Mouse (Mus musculus): ENCODE data around the gene Oog4. TPM values are rescaled to one million over a fixed set of nuclear protein-coding genes. Genes with fewer than 3 reads are reported as not detected.
A peak's percentile ranks its signal among the peaks of the same experiment; 100 is the strongest.
"Not testable (repeated sequence)": the region's sequence is repeated elsewhere in the genome, so short reads cannot be mapped to it uniquely, and the experiment has no call there.

Gene Oog4
- polyA plus RNA-seq (2015; fragmentation: Nextera tagmentation; extraction: Ambion mirVana) = not detected in 2 replicates

DNA sequence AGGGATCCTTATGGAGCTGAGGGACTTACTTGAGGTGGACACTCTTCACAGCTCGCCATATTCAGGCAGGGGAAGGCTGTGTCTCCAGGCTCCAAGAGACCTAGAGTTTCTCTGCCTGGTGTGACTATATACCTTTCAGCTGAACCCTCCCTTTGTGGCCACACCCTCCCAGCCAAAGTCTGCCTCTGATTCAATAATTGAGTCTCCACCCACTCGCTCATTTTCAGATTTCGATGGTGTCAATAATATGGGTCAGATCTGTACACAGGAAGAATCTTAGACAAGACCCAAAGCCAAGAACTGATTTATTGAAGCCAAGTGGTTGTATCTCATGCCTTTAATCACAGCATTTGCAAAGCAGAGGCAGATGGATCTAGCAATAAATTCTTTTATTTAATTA is at the start of gene Oog4:
Gene Oog4 (minus strand): TSS at position 101 of the 400 bp plus-strand sequence.
- no peaks in the 10 kb centered on the region for H3K27me3 ChIP-seq (ENCODE audit: insufficient read depth, low read length)
- 86% methylated on average over 3 of the region's 3 CpGs for WGBS
- ATAC-seq (ENCODE audit: low FRiP score, low TSS enrichment) = no peak
- no peaks in the 10 kb centered on the region for H3K36me3 ChIP-seq (ENCODE audit: insufficient read depth, low read length)
- no peak within 1 kb of the TSS for H3K27ac ChIP-seq (ENCODE audit: low read length)
- no peak within 1 kb of the TSS for H3K4me3 ChIP-seq (ENCODE audit: low read length)
- no peak within 1 kb of the TSS for H3K9ac ChIP-seq (replicated peaks; ENCODE audit: low read length)
- H3K4me2 ChIP-seq (replicated peaks; ENCODE audit: low read depth, low read length) = no peak within 1 kb of the TSS
- no peaks in the 10 kb centered on the region for H3K4me1 ChIP-seq (ENCODE audit: insufficient read depth, low read length)
- no peaks in the 10 kb centered on the region for H3K9me3 ChIP-seq (ENCODE audit: low read length)

DNA sequence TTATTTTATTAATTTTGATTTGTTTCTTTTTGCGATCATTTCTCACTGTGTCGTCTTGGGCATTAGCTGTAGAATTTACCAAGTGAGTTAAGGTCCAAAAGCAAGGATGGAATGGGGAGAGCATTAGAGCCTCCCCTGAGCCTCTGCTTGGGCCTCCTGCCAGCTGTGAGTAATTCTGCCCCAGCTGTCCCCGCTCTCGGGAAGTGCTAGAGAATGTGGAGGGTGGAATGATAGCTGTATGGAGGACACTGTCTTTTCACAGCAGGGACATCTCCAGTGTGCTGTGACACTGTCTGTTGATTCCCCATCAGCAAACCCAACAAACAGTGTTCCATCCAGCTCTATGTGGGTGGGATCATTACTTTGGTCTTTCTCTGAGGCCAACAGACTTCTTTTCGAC is 23.4 kb downstream of the Oog4 start:
- not testable (repeated sequence) for H3K4me1 ChIP-seq (ENCODE audit: insufficient read depth, low read length); H3K27me3 ChIP-seq (ENCODE audit: insufficient read depth, low read length); H3K4me3 ChIP-seq (ENCODE audit: low read length); H3K9me3 ChIP-seq (ENCODE audit: low read length); H3K36me3 ChIP-seq (ENCODE audit: insufficient read depth, low read length); H3K9ac ChIP-seq (replicated peaks; ENCODE audit: low read length); H3K4me2 ChIP-seq (replicated peaks; ENCODE audit: low read depth, low read length); H3K27ac ChIP-seq (ENCODE audit: low read length)
- WGBS = 68% methylated on average over 5 of the region's 5 CpGs
- ATAC-seq (ENCODE audit: low FRiP score, low TSS enrichment) = 0 out of 2 replicates have a peak, but pooled peaks have one; percentile 35

DNA sequence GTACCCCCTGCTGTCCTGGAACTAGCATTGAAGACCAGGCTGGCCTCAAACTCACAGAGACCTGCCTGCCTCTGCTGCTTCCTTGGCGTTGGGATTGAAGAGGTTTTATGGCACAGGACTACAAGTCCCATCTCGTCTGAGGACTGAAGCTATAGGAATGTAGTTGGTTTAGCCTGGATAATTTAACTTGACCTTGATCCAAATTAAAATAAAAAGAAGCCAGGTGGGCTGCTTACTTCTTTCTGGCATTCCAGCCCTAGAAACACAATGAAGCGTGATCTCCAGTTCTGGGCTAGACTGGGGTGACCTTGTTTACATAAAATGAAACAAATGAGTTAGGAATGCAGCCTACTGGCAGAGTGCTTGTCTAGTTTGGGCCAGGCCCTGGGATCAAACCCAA is 36.0 kb downstream of the Oog4 start:
- Histone ChIP-seq H3K9me3 (ENCODE audit: low read length) (peaks cover 8% of the 10 kb centered on the region), H3K4me1 (ENCODE audit: insufficient read depth, low read length) (no peaks in the 10 kb centered on the region; the same call in 1 of the 2 replicates), H3K9ac (replicated peaks; ENCODE audit: low read length) (no peak overlapping the region), H3K27ac (ENCODE audit: low read length) (no peak overlapping the region), H3K4me2 (replicated peaks; ENCODE audit: low read depth, low read length) (no peak overlapping the region), H3K36me3 (ENCODE audit: insufficient read depth, low read length) (peaks cover 42% of the 10 kb centered on the region), H3K4me3 (ENCODE audit: low read length) (no peak overlapping the region), H3K27me3 (ENCODE audit: insufficient read depth, low read length) (no peaks in the 10 kb centered on the region)
- WGBS = 98% methylated on average over 3 of the region's 3 CpGs
- no peak for ATAC-seq (ENCODE audit: low FRiP score, low TSS enrichment)

DNA sequence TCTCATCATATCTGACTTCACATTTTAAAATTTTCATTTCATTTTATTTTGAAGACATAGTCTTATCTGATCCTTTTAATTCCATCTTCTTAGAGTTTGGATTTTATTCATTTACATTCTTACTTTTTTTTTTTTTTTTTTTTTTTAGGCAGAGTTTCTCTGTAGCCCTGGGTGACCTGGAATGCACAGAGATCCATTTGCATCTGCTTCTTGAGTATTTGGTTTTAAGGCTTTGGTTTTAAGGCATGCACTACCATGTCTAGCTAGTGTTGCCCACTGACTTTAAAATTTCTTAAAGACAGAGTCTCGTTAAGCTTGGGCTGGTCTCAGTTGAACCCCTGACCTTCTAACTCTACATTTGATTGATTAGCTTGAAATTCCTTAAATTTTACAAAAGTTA is 36.5 kb downstream of the Oog4 start:
- Histone ChIP-seq H3K9me3 (ENCODE audit: low read length) (peaks cover 8% of the 10 kb centered on the region), H3K36me3 (ENCODE audit: insufficient read depth, low read length) (peaks cover 37% of the 10 kb centered on the region), H3K27me3 (ENCODE audit: insufficient read depth, low read length) (no peaks in the 10 kb centered on the region), H3K4me2 (replicated peaks; ENCODE audit: low read depth, low read length) (no peak overlapping the region), H3K4me1 (ENCODE audit: insufficient read depth, low read length) (no peaks in the 10 kb centered on the region; the same call in 1 of the 2 replicates), H3K27ac (ENCODE audit: low read length) (no peak overlapping the region), H3K9ac (replicated peaks; ENCODE audit: low read length) (no peak overlapping the region), H3K4me3 (ENCODE audit: low read length) (no peak overlapping the region)
- WGBS = 89% methylated on average over 1 of the region's 1 CpGs
- no peak for ATAC-seq (ENCODE audit: low FRiP score, low TSS enrichment)

DNA sequence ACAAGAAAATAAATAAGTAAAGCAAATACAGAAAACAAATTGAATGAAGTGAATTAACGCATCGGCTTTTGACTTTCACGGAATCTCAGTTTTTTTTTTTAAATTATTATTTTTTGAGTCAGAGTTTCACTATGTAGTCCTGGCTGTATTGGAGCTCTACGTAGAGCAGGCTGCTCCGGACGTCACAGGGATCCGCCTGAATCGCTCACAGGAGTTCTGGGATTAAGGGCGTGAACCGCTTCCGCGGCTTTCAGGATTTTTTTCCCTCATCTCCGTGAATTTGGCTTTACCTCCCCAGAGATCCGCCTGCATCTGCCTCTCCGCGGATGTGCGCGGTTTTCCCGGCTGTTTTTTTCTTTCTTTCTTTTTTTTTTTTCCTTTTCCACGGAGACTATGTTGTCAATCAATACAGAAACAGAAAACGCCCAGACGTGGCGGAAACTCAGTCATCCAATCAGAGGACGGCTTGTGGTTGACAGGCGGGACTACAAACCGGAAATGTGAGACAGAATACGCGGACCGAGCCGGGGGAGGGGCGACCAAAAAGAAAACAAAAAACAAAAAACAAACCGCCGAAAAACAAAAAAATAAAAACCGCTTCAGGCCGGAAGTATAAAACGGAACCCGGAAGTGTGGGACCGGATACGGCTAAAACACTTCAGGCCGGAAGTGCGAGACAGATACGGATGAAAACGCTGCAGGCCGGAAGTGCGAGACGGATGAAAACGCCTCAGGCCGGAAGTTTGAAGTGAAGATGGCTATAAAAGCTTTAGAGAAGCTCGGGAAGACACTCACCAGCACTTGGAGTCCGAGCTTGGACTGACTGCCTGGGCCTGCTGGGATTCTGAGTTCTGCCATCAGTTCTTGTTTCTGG is 37.7 kb downstream of the Oog4 start, which contains the start of gene Pramef8:
Gene Pramef8 (plus strand): TSS at position 208 of the 874 bp plus-strand sequence.
- H3K9me3 ChIP-seq (ENCODE audit: low read length) = peaks cover 8% of the 10 kb centered on the region
- WGBS = 1% methylated on average over 50 of the region's 50 CpGs
- peak; percentile 94 for ATAC-seq (ENCODE audit: low FRiP score, low TSS enrichment)
- peaks cover 25% of the 10 kb centered on the region for H3K36me3 ChIP-seq (ENCODE audit: insufficient read depth, low read length)
- peak within 1 kb of the TSS; percentile 61 for H3K4me3 ChIP-seq (ENCODE audit: low read length)
- H3K27me3 ChIP-seq (ENCODE audit: insufficient read depth, low read length) = no peaks in the 10 kb centered on the region
- no peaks in the 10 kb centered on the region; the same call in 1 of the 2 replicates for H3K4me1 ChIP-seq (ENCODE audit: insufficient read depth, low read length)
- peak within 1 kb of the TSS; percentile 65 for H3K9ac ChIP-seq (replicated peaks; ENCODE audit: low read length)
- H3K27ac ChIP-seq (ENCODE audit: low read length) = peak within 1 kb of the TSS; percentile 87
- peak within 1 kb of the TSS; percentile 56 for H3K4me2 ChIP-seq (replicated peaks; ENCODE audit: low read depth, low read length)

DNA sequence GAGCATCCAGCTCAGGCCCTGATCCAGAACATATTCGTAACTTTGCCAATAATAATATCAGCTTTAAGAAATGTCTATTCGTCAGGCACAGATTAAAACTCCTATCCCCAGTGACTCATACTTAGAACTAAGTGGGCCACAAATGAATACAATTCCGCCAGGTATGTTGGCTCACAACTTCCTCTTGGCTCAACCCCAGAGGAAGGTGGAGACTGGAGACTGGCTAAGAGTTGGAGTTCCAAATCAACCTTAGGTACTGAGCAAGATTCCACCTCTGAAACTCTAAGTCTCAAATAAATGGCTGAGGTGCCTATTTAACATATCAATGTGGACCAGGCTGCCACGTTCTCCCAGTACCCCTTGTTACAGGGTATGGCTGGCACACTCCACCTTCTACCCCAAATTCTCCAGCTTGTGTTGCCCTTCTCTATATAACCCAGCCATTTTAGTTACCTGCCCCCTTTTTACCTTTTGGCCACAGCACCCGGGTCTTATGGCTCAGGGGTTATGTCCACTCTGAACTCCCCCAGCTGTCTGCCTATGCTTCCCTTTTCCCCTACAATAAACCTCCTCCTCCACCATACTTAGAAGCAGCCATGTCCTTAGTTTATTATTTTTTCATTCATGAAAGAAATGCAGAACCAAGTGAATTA is 38.4 kb downstream of the Oog4 start:
- Histone ChIP-seq H3K9ac (replicated peaks; ENCODE audit: low read length) (peak overlapping the region; percentile 65), H3K36me3 (ENCODE audit: insufficient read depth, low read length) (peaks cover 18% of the 10 kb centered on the region), H3K4me3 (ENCODE audit: low read length) (peak overlapping the region; percentile 61), H3K27ac (ENCODE audit: low read length) (no peak overlapping the region), H3K9me3 (ENCODE audit: low read length) (peaks cover 8% of the 10 kb centered on the region), H3K4me1 (ENCODE audit: insufficient read depth, low read length) (no peaks in the 10 kb centered on the region; the same call in 1 of the 2 replicates), H3K4me2 (replicated peaks; ENCODE audit: low read depth, low read length) (peak overlapping the region; percentile 56), H3K27me3 (ENCODE audit: insufficient read depth, low read length) (no peaks in the 10 kb centered on the region)
- WGBS = 61% methylated on average over 5 of the region's 5 CpGs
- peak; percentile 11; the same call in 1 of the 2 replicates for ATAC-seq (ENCODE audit: low FRiP score, low TSS enrichment)

DNA sequence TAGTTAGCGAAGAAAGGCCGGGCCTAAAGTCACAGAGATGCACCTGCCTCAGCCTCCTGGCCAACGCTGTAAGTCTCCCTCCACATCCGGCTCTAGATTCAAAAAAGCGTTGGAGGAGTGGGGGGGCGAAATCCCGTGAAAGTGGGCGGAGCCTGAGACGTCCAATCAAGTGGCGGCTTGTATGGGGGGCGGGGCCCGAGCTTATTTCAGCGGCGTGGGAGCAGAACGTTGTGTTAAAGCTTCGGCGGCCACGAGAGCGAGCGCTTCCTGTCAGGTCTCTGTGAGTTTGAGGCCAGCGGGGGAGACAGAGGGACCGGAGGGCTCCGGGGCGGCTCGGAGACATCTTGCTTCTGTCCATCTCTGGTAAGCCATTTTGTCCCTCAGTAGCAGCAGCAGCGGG is 55.9 kb downstream of the Oog4 start, which contains the start of gene Pramel1:
Gene Pramel1 (plus strand): TSS at position 248 of the 400 bp plus-strand sequence.
- no peak within 1 kb of the TSS for H3K4me2 ChIP-seq (replicated peaks; ENCODE audit: low read depth, low read length)
- H3K27me3 ChIP-seq (ENCODE audit: insufficient read depth, low read length) = no peaks in the 10 kb centered on the region
- H3K9me3 ChIP-seq (ENCODE audit: low read length) = no peaks in the 10 kb centered on the region
- no peaks in the 10 kb centered on the region for H3K36me3 ChIP-seq (ENCODE audit: insufficient read depth, low read length)
- 85% methylated on average over 26 of the region's 26 CpGs for WGBS
- H3K27ac ChIP-seq (ENCODE audit: low read length) = no peak within 1 kb of the TSS
- H3K9ac ChIP-seq (replicated peaks; ENCODE audit: low read length) = no peak within 1 kb of the TSS
- no peaks in the 10 kb centered on the region for H3K4me1 ChIP-seq (ENCODE audit: insufficient read depth, low read length)
- H3K4me3 ChIP-seq (ENCODE audit: low read length) = no peak within 1 kb of the TSS
- ATAC-seq (ENCODE audit: low FRiP score, low TSS enrichment) = no peak

DNA sequence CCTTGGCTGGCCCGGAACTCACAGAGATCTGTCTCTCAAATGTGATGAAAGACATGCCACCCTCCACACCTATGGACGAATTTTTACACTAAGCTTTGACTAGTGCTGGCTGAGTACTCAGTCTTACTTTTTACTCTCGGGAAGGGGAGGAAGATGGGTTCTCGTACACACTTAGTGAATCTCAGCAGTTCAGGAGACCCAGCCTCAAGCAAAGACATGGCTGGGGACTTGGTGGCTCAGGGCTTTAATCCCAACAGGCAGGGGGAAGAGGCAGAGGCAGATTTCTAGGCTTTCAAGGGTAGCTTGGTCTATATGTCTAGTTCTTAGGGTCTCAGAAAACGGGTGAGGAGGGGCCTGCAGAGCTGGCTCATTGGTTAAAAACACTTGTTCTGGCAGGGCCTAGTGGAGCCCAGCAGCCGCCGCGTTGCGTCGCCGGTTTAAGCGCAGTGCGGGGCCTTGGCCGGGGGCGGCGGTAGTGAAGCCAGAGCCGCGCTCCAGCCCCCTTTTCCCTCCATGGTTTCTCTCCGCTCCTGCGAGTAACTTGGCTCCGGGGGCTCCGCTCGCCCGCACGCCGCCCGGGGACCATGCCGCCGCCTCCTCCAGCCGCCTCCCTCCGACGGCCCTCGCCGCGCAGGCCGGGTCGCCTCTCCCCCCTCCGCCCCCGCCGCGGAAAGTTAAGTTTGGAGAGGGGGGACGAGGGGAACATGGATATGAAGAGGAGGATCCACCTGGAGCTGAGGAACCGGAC is 61.0 kb downstream of the Oog4 start:
- WGBS = 7% methylated on average over 38 of the region's 43 CpGs
- H3K36me3 ChIP-seq (ENCODE audit: insufficient read depth, low read length) = no peaks in the 10 kb centered on the region
- no peaks in the 10 kb centered on the region for H3K9me3 ChIP-seq (ENCODE audit: low read length)
- peak overlapping the region; percentile 45 for H3K4me3 ChIP-seq (ENCODE audit: low read length)
- H3K27ac ChIP-seq (ENCODE audit: low read length) = no peak overlapping the region
- H3K9ac ChIP-seq (replicated peaks; ENCODE audit: low read length) = peak overlapping the region; percentile 60
- peak; percentile 93 for ATAC-seq (ENCODE audit: low FRiP score, low TSS enrichment)
- H3K4me2 ChIP-seq (replicated peaks; ENCODE audit: low read depth, low read length) = peak overlapping the region; percentile 61
- H3K4me1 ChIP-seq (ENCODE audit: insufficient read depth, low read length) = no peaks in the 10 kb centered on the region
- H3K27me3 ChIP-seq (ENCODE audit: insufficient read depth, low read length) = no peaks in the 10 kb centered on the region

Data from kidney, embryonic 16.5 days (tissue).